Comparison of ENCODE assay signal across 8 mouse cellular contexts in the genomic region with DNA sequence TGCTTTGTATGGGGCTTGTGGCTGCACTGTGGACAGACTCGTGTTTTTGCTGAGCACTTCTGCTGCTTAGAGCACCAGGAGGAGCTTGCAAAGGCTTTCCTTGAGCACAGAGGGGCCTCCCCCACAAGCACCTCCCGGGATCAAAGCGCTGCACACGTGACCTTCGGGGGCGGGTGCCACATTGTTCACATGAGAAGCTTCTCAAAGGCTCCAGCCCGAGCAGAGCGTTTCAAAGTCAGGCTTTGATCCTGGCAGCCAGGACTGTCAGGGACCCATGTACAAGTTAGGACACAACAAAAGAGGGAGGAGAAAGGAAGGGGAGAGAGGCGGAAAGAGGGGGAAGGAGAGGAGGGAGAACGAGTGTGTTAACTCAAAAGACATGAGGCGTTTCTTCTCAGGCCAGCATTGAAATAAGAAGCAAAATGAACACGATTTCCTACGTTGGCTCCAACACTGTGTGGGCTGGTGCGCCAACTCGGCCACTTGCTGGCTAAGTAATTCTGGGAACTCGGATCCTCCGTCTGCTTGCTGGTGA. TPM values are rescaled to one million over a fixed set of nuclear protein-coding genes. Genes with fewer than 3 reads are reported as not detected.
DNase-seq lines count a peak whose midpoint lies in the region; TF ChIP-seq lines count a peak whose summit lies in the region.

No protein-coding gene starts in this region.

- intact Hi-C loops in heart, postnatal 25 days (cut with DNase I), result no loop called here

- H3K4me3 ChIP-seq in C2C12 (ENCODE audit: insufficient read depth, poor library complexity, severe bottlenecking), result no peak overlapping the region
- H3K4me3 ChIP-seq in forebrain, embryonic 10.5 days, result peak overlapping the region; percentile 33
- H3K4me3 ChIP-seq in layer of hippocampus, adult 2 months, result peak overlapping the region; percentile 32

- no peaks in the 10 kb centered on the region for H3K9me3 ChIP-seq in forebrain, embryonic 10.5 days

- no peak overlapping the region for H3ac ChIP-seq in C2C12 (ENCODE audit: control insufficient read depth, insufficient read length, low read depth)

- TF ChIP-seq CTCF in C2C12 (IDR thresholded peaks at IDR 0.05; ENCODE audit: control insufficient read depth, insufficient read depth, insufficient read length), result no peak
- TF ChIP-seq CTCF in layer of hippocampus, adult 2 months (conservative IDR thresholded peaks at IDR 0.05), result no peak

- no peaks in the 10 kb centered on the region for H3K79me3 ChIP-seq in C2C12 (ENCODE audit: low read depth)

- H3K4me1 ChIP-seq in forebrain, embryonic 10.5 days, result peaks cover 89% of the 10 kb centered on the region

- H3K27ac ChIP-seq in forebrain, embryonic 10.5 days, result peak overlapping the region; percentile 88
- H3K27ac ChIP-seq in layer of hippocampus, adult 2 months, result peak overlapping the region; percentile 52

- no peaks in the 10 kb centered on the region for H3K36me3 ChIP-seq in C2C12 (ENCODE audit: control insufficient read depth, insufficient read depth)
- H3K36me3 ChIP-seq in forebrain, embryonic 10.5 days (replicated peaks), result peaks cover 54% of the 10 kb centered on the region

- H3K79me2 ChIP-seq in C2C12 (ENCODE audit: control insufficient read depth, insufficient read depth), result no peaks in the 10 kb centered on the region

- H3K27me3 ChIP-seq in C2C12 (ENCODE audit: control insufficient read depth, insufficient read depth, insufficient read length), result peaks cover 35% of the 10 kb centered on the region
- peaks cover 35% of the 10 kb centered on the region for H3K27me3 ChIP-seq in forebrain, embryonic 10.5 days (ENCODE audit: poor library complexity, severe bottlenecking)

- WGBS in forebrain, embryonic 10.5 days, result under 1% methylated on average over 17 of the region's 17 CpGs

- DNase-seq in adrenal gland, adult 8-10 months, result peak; percentile 87
- peak; percentile 96 for DNase-seq in forebrain, embryonic 10.5 days (ENCODE audit: extremely low spot score, low spot score)
- peak; percentile 19 for DNase-seq in heart, postnatal 25 days (ENCODE audit: low spot score)
- peak; percentile 60 to 66 for DNase-seq in layer of hippocampus, adult 2 months (ENCODE audit: low spot score in 2 of 2)
- DNase-seq in lung, adult 18-20 months, result peak; percentile 67 to 78
- peak; percentile 62 for DNase-seq in ovary, postnatal 14 days (ENCODE audit: low spot score)
- DNase-seq in urinary bladder, postnatal 14 days (ENCODE audit: low spot score), result peak; percentile 67

TF ChIP-seq in C2C12, 6 proteins besides CTCF, POLR2A, EP300 and RAD21:
- TF ChIP-seq USF1 (IDR thresholded peaks at IDR 0.05; ENCODE audit: low read depth) (peak; percentile 14), MYOD1 (IDR thresholded peaks at IDR 0.05; ENCODE audit: control insufficient read depth, insufficient read length, low read depth) (no peak), FOSL1 (IDR thresholded peaks at IDR 0.05; ENCODE audit: insufficient read depth, low read length, poor library complexity, severe bottlenecking) (no peak), MYOG (IDR thresholded peaks at IDR 0.05; ENCODE audit: control insufficient read depth, extremely low read depth, insufficient read length) (no peak), MAX (IDR thresholded peaks at IDR 0.05) (no peak)

RNA-seq across cellular contexts. Expression of gene Tnfrsf19, which starts 33.8 kb away (rescaled TPM):
- not detected for polyA plus RNA-seq in C2C12 (2012; fragmentation: generic; extraction: Trizol)
- 10 to 100 TPM; 43.0 to 81.1 (median 59.0) TPM for total RNA-seq in adrenal gland, adult 8-10 months (2022)
- 102 and 110 TPM in 2 replicates for polyA plus RNA-seq in forebrain, embryonic 10.5 days (2016; fragmentation: Nextera tagmentation; extraction: Ambion mirVana)
- total RNA-seq in heart, postnatal 25 days (2021), result 1 to 10 TPM; 3.8 to 4.9 TPM
- 10 to 100 TPM; 49.0 to 50.0 TPM for total RNA-seq in layer of hippocampus, adult 2 months (2021)

Comparison
In these comparisons a context has a peak if more than half of its experiments do, and no peak if none do; other contexts are left out.
1. DNase-seq: peak in every context shown above with its lines; median percentile 96 in forebrain, embryonic 10.5 days; 87 in adrenal gland, adult 8-10 months; 72 in lung, adult 18-20 months; 67 in urinary bladder, postnatal 14 days; 63 in layer of hippocampus, adult 2 months; 62 in ovary, postnatal 14 days; 19 in heart, postnatal 25 days.
2. RNA of gene Tnfrsf19, which starts 33.8 kb away (total RNA-seq): 43.0 to 81.1 TPM in adrenal gland, adult 8-10 months and 49.0 to 50.0 TPM in layer of hippocampus, adult 2 months; 3.8 to 4.9 TPM in heart, postnatal 25 days; every median in the first group is over 4 times any median in the second.